Mouse (Mus musculus) G1E (cell line): ENCODE data around the gene Rab23.

Experiments
- CTCF ChIP-seq: IDR thresholded peaks from 2 replicates; pipeline ENCODE4 v1.5.1; 2012; ENCODE audit warnings: low read depth, low read length, inconsistent platforms, mixed read lengths
- GATA1 ChIP-seq: IDR thresholded peaks from 2 replicates; pipeline ENCODE4 v1.6.1; 2012; ENCODE audit warnings: borderline replicate concordance, low read length, inconsistent platforms, mixed read lengths
- GATA2 ChIP-seq: IDR thresholded peaks from 2 replicates; pipeline ENCODE4 v1.6.1; 2012; ENCODE audit warnings: low read depth, low read length, inconsistent platforms, borderline replicate concordance
- POLR2AphosphoS5 ChIP-seq: IDR thresholded peaks from 2 replicates; pipeline ENCODE4 v1.6.1; 2012; ENCODE audit warnings: low read depth, low read length, inconsistent platforms; ENCODE audit not compliant: insufficient replicate concordance
- TAL1 ChIP-seq: conservative IDR thresholded peaks from 2 replicates; pipeline ENCODE4 v1.6.1; 2012; ENCODE audit warnings: low read depth, low read length, inconsistent platforms, mixed read lengths

GRCm38 (mm10) chr1:33673158-33673960 is 46.3 kb upstream of the Rab23 start:
- no peak for TF ChIP-seq CTCF
- TF ChIP-seq TAL1: no peak
- no peak for TF ChIP-seq GATA1
- no peak for TF ChIP-seq POLR2AphosphoS5
- TF ChIP-seq GATA2: no peak
